Mouse (Mus musculus): ENCODE results near the gene Epn2. TPM values are rescaled to one million over a fixed set of nuclear protein-coding genes. Genes with fewer than 3 reads are reported as not detected.

Epn2 gene
- total RNA-seq, 1 experiment: 33.1 TPM

- TF ChIP-seq MAFK (IDR thresholded peaks at IDR 0.05; ENCODE audit: insufficient read depth, low read depth, low read length) (no peak), HCFC1 (IDR thresholded peaks at IDR 0.05; ENCODE audit: borderline replicate concordance, insufficient read depth, low read length) (no peak), CHD2 (IDR thresholded peaks at IDR 0.05; ENCODE audit: low read depth, low read length) (no peak), ZC3H11A (IDR thresholded peaks at IDR 0.05; ENCODE audit: borderline replicate concordance, low read depth, low read length) (no peak), ZNF384 (IDR thresholded peaks at IDR 0.05; ENCODE audit: low read depth, low read length) (no peak)
Observed at GRCm38 (mm10) chr11:61526872-61527271, 52.6 kb downstream of the Epn2 start.

GRCm38 (mm10) chr11:61519484-61520107 is 59.9 kb downstream of the Epn2 start:
- peaks cover 41% of the 10 kb centered on the region for H3K36me3 ChIP-seq (ENCODE audit: control insufficient read depth, insufficient read depth, low read length, poor library complexity, severe bottlenecking)
- in situ Hi-C loops (cut with MboI; ENCODE audit: low sequenced_read_pairs in 2 of 2, unreplicated experiment in 2 of 2): no loop called here
- no peak for TF ChIP-seq ZNF384 (IDR thresholded peaks at IDR 0.05; ENCODE audit: low read depth, low read length)
- TF ChIP-seq CHD2 (IDR thresholded peaks at IDR 0.05; ENCODE audit: low read depth, low read length): no peak
- TF ChIP-seq HCFC1 (IDR thresholded peaks at IDR 0.05; ENCODE audit: borderline replicate concordance, insufficient read depth, low read length): no peak
- no peak for TF ChIP-seq ZC3H11A (IDR thresholded peaks at IDR 0.05; ENCODE audit: borderline replicate concordance, low read depth, low read length)
- TF ChIP-seq MAFK (IDR thresholded peaks at IDR 0.05; ENCODE audit: insufficient read depth, low read depth, low read length): no peak
- no peaks in the 10 kb centered on the region for H3K9me3 ChIP-seq (ENCODE audit: control insufficient read depth, insufficient read depth, low read depth, low read length)
- H3K27ac ChIP-seq (ENCODE audit: insufficient read depth, low read depth, low read length, poor library complexity, severe bottlenecking): no peak overlapping the region
- no peak for DNase-seq (ENCODE audit: low read depth, low spot score)
- H3K4me1 ChIP-seq (ENCODE audit: control insufficient read depth in 2 of 2, insufficient read depth in 2 of 2, low read length in 2 of 2, poor library complexity in 1 of 2): no peaks in the 10 kb centered on the region; a peak in 1 of 4 replicates
- no peak overlapping the region for H3K9ac ChIP-seq (ENCODE audit: insufficient read depth, low read depth, low read length, poor library complexity, severe bottlenecking)
- no peak overlapping the region for H3K4me3 ChIP-seq (ENCODE audit: insufficient read depth in 1 of 2, low read depth in 1 of 2, low read length in 2 of 2, poor library complexity in 1 of 2, severe bottlenecking in 1 of 2)

More at GRCm38 (mm10) chr11:61526872-61527271, 52.6 kb downstream of the Epn2 start:
- H3K4me3 ChIP-seq (ENCODE audit: insufficient read depth in 1 of 2, low read depth in 1 of 2, low read length in 2 of 2, poor library complexity in 1 of 2, severe bottlenecking in 1 of 2): no peak overlapping the region
- no peaks in the 10 kb centered on the region for H3K9me3 ChIP-seq (ENCODE audit: control insufficient read depth, insufficient read depth, low read depth, low read length)
- in situ Hi-C loops (cut with MboI; ENCODE audit: low sequenced_read_pairs in 2 of 2, unreplicated experiment in 2 of 2): no loop called here
- DNase-seq (ENCODE audit: low read depth, low spot score): no peak
- no peak overlapping the region for H3K9ac ChIP-seq (ENCODE audit: insufficient read depth, low read depth, low read length, poor library complexity, severe bottlenecking)
- H3K27ac ChIP-seq (ENCODE audit: insufficient read depth, low read depth, low read length, poor library complexity, severe bottlenecking): no peak overlapping the region
- peaks cover 3 to 21% of the 10 kb centered on the region in 2 experiments; a peak in 2 of 4 replicates for H3K4me1 ChIP-seq (ENCODE audit: control insufficient read depth in 2 of 2, insufficient read depth in 2 of 2, low read length in 2 of 2, poor library complexity in 1 of 2)
- H3K36me3 ChIP-seq (ENCODE audit: control insufficient read depth, insufficient read depth, low read length, poor library complexity, severe bottlenecking): peaks cover 12% of the 10 kb centered on the region

GRCm38 (mm10) chr11:61518871-61519270 is 60.6 kb downstream of the Epn2 start:
- no peaks in the 10 kb centered on the region for H3K4me1 ChIP-seq (ENCODE audit: control insufficient read depth in 2 of 2, insufficient read depth in 2 of 2, low read length in 2 of 2, poor library complexity in 1 of 2)
- no peak overlapping the region for H3K9ac ChIP-seq (ENCODE audit: insufficient read depth, low read depth, low read length, poor library complexity, severe bottlenecking)
- peaks cover 38% of the 10 kb centered on the region for H3K36me3 ChIP-seq (ENCODE audit: control insufficient read depth, insufficient read depth, low read length, poor library complexity, severe bottlenecking)
- no peaks in the 10 kb centered on the region for H3K9me3 ChIP-seq (ENCODE audit: control insufficient read depth, insufficient read depth, low read depth, low read length)
- in situ Hi-C loops (cut with MboI; ENCODE audit: low sequenced_read_pairs in 2 of 2, unreplicated experiment in 2 of 2): no loop called here
- TF ChIP-seq HCFC1 (IDR thresholded peaks at IDR 0.05; ENCODE audit: borderline replicate concordance, insufficient read depth, low read length) (no peak), MAFK (IDR thresholded peaks at IDR 0.05; ENCODE audit: insufficient read depth, low read depth, low read length) (no peak), ZC3H11A (IDR thresholded peaks at IDR 0.05; ENCODE audit: borderline replicate concordance, low read depth, low read length) (no peak), CHD2 (IDR thresholded peaks at IDR 0.05; ENCODE audit: low read depth, low read length) (no peak), ZNF384 (IDR thresholded peaks at IDR 0.05; ENCODE audit: low read depth, low read length) (no peak)
- H3K4me3 ChIP-seq (ENCODE audit: insufficient read depth in 1 of 2, low read depth in 1 of 2, low read length in 2 of 2, poor library complexity in 1 of 2, severe bottlenecking in 1 of 2): no peak overlapping the region
- no peak for DNase-seq (ENCODE audit: low read depth, low spot score)
- H3K27ac ChIP-seq (ENCODE audit: insufficient read depth, low read depth, low read length, poor library complexity, severe bottlenecking): no peak overlapping the region

- TF ChIP-seq HCFC1 (IDR thresholded peaks at IDR 0.05; ENCODE audit: borderline replicate concordance, insufficient read depth, low read length) (no peak), CHD2 (IDR thresholded peaks at IDR 0.05; ENCODE audit: low read depth, low read length) (no peak), ZNF384 (IDR thresholded peaks at IDR 0.05; ENCODE audit: low read depth, low read length) (no peak), MAFK (IDR thresholded peaks at IDR 0.05; ENCODE audit: insufficient read depth, low read depth, low read length) (no peak), ZC3H11A (IDR thresholded peaks at IDR 0.05; ENCODE audit: borderline replicate concordance, low read depth, low read length) (no peak)
- H3K9me3 ChIP-seq (ENCODE audit: control insufficient read depth, insufficient read depth, low read depth, low read length): no peaks in the 10 kb centered on the region
- H3K36me3 ChIP-seq (ENCODE audit: control insufficient read depth, insufficient read depth, low read length, poor library complexity, severe bottlenecking): peaks cover 38% of the 10 kb centered on the region
- no peak for DNase-seq (ENCODE audit: low read depth, low spot score)
- no peak overlapping the region for H3K4me3 ChIP-seq (ENCODE audit: insufficient read depth in 1 of 2, low read depth in 1 of 2, low read length in 2 of 2, poor library complexity in 1 of 2, severe bottlenecking in 1 of 2)
- in situ Hi-C loops (cut with MboI; ENCODE audit: low sequenced_read_pairs in 2 of 2, unreplicated experiment in 2 of 2): no loop called here
- H3K9ac ChIP-seq (ENCODE audit: insufficient read depth, low read depth, low read length, poor library complexity, severe bottlenecking): no peak overlapping the region
- H3K27ac ChIP-seq (ENCODE audit: insufficient read depth, low read depth, low read length, poor library complexity, severe bottlenecking): no peak overlapping the region
- no peaks in the 10 kb centered on the region for H3K4me1 ChIP-seq (ENCODE audit: control insufficient read depth in 2 of 2, insufficient read depth in 2 of 2, low read length in 2 of 2, poor library complexity in 1 of 2)
Observed at GRCm38 (mm10) chr11:61517971-61518370, 61.5 kb downstream of the Epn2 start.

Data from ES-E14 (cell line).